Mouse (Mus musculus) gonadal fat pad, adult 2 months (tissue): Measurements from ENCODE around the gene Ssu72. TPM values are rescaled to one million over a fixed set of nuclear protein-coding genes. Genes with fewer than 3 reads are reported as not detected.
"Not testable (repeated sequence)": the region's sequence is repeated elsewhere in the genome, so short reads cannot be mapped to it uniquely, and the experiment has no call there.

Source experiments
- DNase-seq: peaks from one replicate; pipeline ENCODE4 v3.0.0-alpha.2; 2012; ENCODE audit warnings: low read depth
- polyA plus RNA-seq: library from polyadenylated mRNA; depleted of rRNA; stranded (reverse); fragments of >200 nt; gene quantifications from 2 replicates; pipeline ENCODE4 v1.2.3, GENCODE M21; 2012

Ssu72 gene
- polyA plus RNA-seq, 1 experiment, result 122 TPM

GRCm38 (mm10) chr4:155700425-155700824 is 4.2 kb upstream of the Ssu72 start:
- no peak for DNase-seq

- no peak for DNase-seq
Measured at GRCm38 (mm10) chr4:155703425-155703929, 1.1 kb upstream of the Ssu72 start.

DNA sequence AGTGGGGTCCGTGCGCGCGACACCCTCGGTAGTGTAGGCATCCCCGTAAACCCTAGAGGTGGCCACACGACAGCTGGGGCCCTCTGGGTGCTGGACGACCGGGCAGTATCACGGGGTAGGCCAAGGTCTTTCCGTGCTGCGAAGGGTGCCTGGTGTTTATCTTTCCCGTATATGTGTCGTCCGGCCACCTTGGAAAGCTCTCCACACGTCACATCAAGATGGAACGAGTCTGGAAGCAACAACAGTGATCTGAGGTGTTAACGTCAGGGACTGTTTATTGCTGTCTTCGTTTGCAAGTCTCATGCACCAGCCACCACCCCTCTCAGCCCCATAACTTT is 961 bp downstream of the Ssu72 start:
- no peak for DNase-seq

DNA sequence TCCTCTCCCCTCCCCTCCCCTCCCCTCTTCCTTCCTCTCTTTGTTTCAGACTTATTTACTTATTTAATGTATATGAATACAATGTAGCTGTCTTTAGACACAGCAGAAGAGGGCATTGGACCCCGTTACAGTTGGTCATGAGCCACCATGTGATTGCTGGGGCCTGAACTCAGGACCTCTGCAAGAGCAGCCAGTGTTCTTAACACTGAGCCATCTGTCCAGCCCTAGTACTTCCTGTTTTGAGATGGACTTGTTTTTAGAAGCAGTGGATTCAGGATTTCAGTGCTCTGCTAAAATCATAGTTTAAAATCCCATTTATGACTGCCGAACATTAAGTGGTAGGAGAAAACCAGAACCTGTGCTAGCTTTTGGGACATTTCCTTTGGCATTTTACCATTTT is 4.0 kb downstream of the Ssu72 start:
- DNase-seq, result no peak

- DNase-seq, result no peak
Measured at GRCm38 (mm10) chr4:155708988-155709387, 4.4 kb downstream of the Ssu72 start.

DNA sequence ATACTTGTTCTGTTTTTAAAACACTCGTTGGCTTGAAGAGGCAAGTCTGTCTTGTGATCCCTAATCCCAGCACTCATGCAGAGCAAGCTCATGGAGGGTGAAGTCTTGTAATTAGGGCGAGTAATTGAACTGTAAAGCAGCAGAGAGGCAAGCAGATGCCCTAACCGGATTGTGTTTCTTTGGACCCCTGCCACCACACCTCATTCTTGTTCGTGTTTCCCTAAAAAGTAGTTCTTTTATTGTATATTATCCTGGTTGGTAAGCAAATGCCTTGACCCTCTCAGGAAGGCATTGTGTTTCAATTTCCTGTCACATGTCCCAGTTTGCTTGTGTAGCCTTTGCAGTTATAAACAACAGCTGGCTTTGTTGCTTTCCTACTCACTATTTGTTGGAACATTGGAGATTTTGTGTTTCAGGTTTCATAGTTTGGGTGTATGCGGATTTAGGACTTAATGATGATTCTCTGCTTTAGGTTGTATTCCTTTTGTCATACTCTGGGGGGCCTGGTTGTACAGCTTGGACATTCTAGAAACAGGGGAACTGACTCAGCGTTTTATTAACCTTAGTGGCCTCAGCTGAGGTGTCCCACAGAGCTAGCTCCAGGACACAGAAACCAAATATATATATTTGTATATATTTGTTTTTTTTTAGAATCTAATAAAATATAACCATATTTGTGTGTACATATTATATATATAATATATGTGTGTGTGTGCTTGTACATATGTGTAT is 6.1 kb downstream of the Ssu72 start:
- DNase-seq, result no peak

DNA sequence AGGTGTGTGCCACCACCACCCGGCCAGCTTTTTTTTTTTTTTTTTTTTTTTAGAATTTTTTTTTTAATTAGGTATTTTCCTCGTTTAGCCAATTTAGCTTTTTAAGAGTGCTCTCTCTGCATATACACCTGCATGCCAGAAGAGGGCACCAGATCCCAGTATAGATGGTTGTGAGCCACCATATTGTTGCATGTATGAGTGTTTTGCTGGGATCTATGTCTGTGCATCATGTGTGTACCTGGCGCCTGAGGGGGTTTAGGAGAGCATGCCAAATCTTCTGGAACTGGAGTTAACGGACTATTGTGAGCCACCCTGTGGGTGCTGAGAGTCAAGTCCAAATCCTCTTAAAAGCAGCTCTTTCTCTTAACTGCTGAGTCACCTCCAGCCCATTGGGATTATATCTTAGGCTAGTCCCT is 17.1 kb downstream of the Ssu72 start:
- DNase-seq, result no peak

GRCm38 (mm10) chr4:155727993-155728392 is 23.4 kb downstream of the Ssu72 start:
- no peak for DNase-seq

GRCm38 (mm10) chr4:155733267-155733666 is 28.7 kb downstream of the Ssu72 start:
- DNase-seq, result no peak

- DNase-seq, result no peak
Measured at GRCm38 (mm10) chr4:155734350-155734941, 29.8 kb downstream of the Ssu72 start, which contains the start of gene Tmem240. Gene Tmem240 (plus strand): TSS chr4:155734800.

GRCm38 (mm10) chr4:155734951-155735702 is 30.5 kb downstream of the Ssu72 start:
- no peak for DNase-seq

DNA sequence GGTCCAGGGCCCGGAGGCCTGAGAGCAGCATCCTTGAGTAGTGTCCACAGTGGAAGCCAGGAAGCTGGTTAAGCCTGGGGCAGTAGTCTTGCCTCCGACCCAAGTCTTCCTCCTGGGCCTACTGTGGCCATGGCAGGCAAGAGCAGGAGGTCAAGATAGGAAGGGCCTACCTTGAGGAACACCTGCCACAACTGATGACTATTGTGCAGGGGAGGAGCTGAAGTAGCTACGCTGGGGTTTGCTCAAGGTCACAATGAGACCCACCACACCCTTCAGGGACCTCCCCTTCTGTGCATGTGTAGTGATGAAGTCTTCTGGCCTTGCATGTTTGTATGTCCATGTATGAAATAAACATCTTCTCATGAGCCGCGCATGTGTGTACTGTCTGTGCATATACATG is 31.2 kb downstream of the Ssu72 start:
- no peak for DNase-seq

GRCm38 (mm10) chr4:155736421-155736820 is 31.8 kb downstream of the Ssu72 start:
- no peak for DNase-seq

- no peak for DNase-seq
Measured at GRCm38 (mm10) chr4:155738262-155738661, 33.7 kb downstream of the Ssu72 start.

DNA sequence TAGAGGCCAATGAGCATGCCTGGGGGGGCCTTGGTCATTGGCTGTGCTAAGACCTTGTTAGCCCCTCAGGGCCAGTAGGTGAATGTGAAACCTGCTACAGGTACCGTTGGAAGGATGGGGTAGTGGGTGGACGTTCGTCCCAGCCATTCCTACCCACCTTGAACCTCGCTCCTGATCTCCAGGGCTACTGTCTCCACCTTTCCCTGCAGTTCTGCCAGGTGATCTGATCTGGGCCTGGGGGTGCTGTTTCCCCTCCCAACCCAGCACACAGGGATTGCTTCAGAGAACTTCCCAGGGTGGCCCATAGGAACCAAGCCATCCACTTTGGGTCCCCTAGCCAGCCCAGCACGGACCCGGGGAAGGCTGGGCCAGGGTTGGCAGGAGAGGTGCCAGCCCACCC is 34.6 kb downstream of the Ssu72 start:
- no peak for DNase-seq

- no peak for DNase-seq
Measured at GRCm38 (mm10) chr4:155739741-155740636, 35.4 kb downstream of the Ssu72 start.

GRCm38 (mm10) chr4:155740681-155741080 is 36.1 kb downstream of the Ssu72 start:
- DNase-seq, result not testable (repeated sequence)

DNA sequence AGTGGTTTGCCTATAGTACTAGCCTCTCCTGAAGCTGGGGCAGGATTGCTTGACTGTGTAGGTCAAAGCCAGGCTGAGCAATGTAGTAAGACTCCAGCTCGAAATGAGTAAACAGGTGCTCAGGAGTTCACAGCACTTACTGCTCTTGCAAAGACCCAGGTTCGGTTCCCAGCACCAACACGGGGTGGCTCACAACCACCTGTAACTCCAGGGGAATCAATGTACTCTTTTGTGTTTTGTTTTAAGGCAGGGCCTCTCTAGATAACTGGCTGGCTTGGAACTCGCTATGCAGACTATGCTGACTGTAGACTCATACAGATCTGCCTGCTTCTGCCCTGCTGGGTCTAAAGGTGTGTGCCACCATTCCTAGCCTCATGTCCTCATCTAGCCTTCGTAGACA is 38.1 kb downstream of the Ssu72 start:
- no peak for DNase-seq

DNA sequence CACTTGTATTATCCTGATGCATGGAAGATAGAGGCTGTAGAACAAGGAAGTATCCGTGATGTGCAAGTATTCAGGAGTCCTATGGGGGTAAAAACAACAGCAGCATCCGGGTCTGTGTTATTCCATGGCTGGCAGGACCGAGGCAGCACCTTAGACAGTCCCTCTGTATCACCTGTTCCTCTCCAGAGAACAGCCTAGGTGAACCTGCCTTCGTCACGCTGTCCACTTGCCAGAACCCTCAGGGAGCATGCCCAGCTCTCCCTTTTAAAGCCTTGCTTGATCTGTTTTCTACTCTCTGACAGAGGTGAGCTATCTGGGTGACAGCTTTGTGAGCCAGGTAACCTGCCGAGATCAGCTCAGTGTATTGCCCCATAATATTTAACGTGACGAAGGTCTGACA is 39.9 kb downstream of the Ssu72 start:
- no peak for DNase-seq

- DNase-seq, result no peak
Measured at GRCm38 (mm10) chr4:155745136-155745535, 40.5 kb downstream of the Ssu72 start.

DNA sequence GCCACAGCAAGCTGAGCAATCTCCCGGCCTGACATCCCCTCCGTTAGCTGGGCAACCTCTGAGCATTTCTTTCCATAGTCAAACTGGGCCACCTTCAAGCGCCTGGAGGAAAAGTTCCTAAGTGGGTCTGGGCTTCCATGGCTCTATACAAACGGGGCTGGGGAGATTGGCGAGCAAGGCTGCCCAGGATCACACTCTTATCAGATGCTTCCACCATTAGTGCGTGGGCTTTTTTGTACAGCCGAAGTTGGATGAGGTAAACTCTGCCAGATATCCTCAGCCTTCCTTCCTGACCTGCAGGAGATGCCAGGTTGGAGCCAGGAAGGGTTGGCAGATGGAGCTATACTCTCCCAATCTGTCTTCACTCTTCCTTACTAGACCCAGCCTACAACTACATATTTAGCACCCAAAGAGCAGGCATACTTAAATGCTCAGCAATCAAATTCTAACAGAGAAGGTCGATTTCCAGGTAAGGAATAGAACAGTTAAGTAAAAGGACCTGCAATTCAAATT is 41.5 kb downstream of the Ssu72 start:
- DNase-seq, result no peak
